Mouse (Mus musculus) kidney, embryonic 14.5 days (tissue): ENCODE measurements around the gene Shroom3. TPM values are rescaled to one million over a fixed set of nuclear protein-coding genes. Genes with fewer than 3 reads are reported as not detected.

Source experiments
- ATAC-seq: fragments of 200-750 bp; cut with Nextera tagmentation; 2 replicates; pipeline ENCODE4 v1.8.0; 2017; ENCODE audit warnings: moderate number of reproducible peaks, mild to moderate bottlenecking, moderate TSS enrichment, moderate library complexity; ENCODE audit not compliant: low FRiP score, low TSS enrichment
- H3K27ac ChIP-seq: fragments of 300-500 bp; sonication (generic); 2 replicates; pipeline ENCODE4 v1.5.1; 2014; ENCODE audit warnings: low read depth, mild to moderate bottlenecking, low read length, moderate library complexity, mixed read lengths
- H3K27me3 ChIP-seq: fragments of 300-500 bp; sonication (generic); 2 replicates; pipeline ENCODE4 v1.6.1; 2014; ENCODE audit warnings: mild to moderate bottlenecking, low read length; ENCODE audit not compliant: control insufficient read depth, insufficient read depth
- H3K36me3 ChIP-seq: fragments of 300-500 bp; sonication (generic); 2 replicates; pipeline ENCODE4 v1.6.1; 2014; ENCODE audit warnings: low read length, mixed read lengths; ENCODE audit not compliant: control insufficient read depth, insufficient read depth
- H3K4me1 ChIP-seq: fragments of 300-500 bp; sonication (generic); 2 replicates; pipeline ENCODE4 v1.6.1; 2014; ENCODE audit warnings: low read length, mixed read lengths; ENCODE audit not compliant: control insufficient read depth, insufficient read depth
- H3K4me2 ChIP-seq: fragments of 300-500 bp; sonication (generic); replicated peaks from 2 replicates; pipeline ENCODE4 v1.6.1; 2014; ENCODE audit warnings: low read depth, mild to moderate bottlenecking, low read length
- H3K4me3 ChIP-seq: fragments of 300-500 bp; sonication (generic); 2 replicates; pipeline ENCODE4 v1.5.1; 2014; ENCODE audit warnings: mild to moderate bottlenecking, low read length
- H3K9ac ChIP-seq: fragments of 300-500 bp; sonication (generic); 2 replicates; pipeline ENCODE4 v1.6.1; 2014; ENCODE audit warnings: low read depth, mild to moderate bottlenecking, low read length, moderate library complexity
- H3K9me3 ChIP-seq: fragments of 300-500 bp; sonication (generic); 2 replicates; pipeline ENCODE4 v1.6.1; 2016; ENCODE audit warnings: low read length; ENCODE audit not compliant: control insufficient read depth
- WGBS: fragments of 180-500 bp; shearing (Covaris S2); extraction: QIAGEN DNeasy Blood & Tissue Kit; methylation state at CpG from one replicate; pipeline ENCODE4 v1.1.7; 2014; 5-methylcytosine and 5-hydroxymethylcytosine counted together
- polyA plus RNA-seq: library from polyadenylated mRNA; unstranded; fragments of >200 nt; fragmentation: Nextera tagmentation; extraction: Ambion mirVana; gene quantifications from 2 replicates; pipeline ENCODE4 v1.2.1, GENCODE M21; 2014

Shroom3 gene
- polyA plus RNA-seq, 1 experiment from 2014 or later, result 16.0 TPM

DNA sequence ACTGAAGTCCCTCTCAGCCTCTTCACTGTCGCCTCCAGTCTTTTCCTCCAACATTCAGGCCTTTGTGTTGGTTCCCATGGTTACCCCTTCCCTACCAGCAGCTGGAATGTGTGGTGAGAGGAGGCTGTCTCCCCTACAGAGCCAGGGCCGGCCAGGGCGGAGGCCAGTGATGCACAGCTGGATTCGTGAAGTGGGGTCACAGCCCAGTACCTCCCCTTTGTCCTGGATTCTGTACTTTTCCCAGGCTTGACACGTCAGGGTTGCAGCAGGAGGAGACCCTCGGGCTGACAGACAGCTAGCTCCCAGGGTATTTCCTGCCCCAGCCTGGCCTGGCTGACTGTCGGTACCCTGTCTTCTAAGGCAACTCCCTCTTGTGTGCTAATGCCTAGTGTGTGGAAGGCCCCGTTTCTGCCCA, 222.4 kb downstream of the Shroom3 start:
- ATAC-seq, result peak; percentile 82
- Histone ChIP-seq H3K9me3 (peaks cover 8% of the 10 kb centered on the region), H3K36me3 (no peaks in the 10 kb centered on the region; the same call in 1 of the 2 replicates), H3K4me1 (peaks cover 31% of the 10 kb centered on the region), H3K9ac (peak overlapping the region; percentile 12; the same call in 1 of the 2 replicates), H3K27ac (peak overlapping the region; percentile 55), H3K4me3 (no peak overlapping the region), H3K4me2 (no peak overlapping the region), H3K27me3 (no peaks in the 10 kb centered on the region)
- WGBS, result 6% methylated on average over 8 of the region's 8 CpGs

DNA sequence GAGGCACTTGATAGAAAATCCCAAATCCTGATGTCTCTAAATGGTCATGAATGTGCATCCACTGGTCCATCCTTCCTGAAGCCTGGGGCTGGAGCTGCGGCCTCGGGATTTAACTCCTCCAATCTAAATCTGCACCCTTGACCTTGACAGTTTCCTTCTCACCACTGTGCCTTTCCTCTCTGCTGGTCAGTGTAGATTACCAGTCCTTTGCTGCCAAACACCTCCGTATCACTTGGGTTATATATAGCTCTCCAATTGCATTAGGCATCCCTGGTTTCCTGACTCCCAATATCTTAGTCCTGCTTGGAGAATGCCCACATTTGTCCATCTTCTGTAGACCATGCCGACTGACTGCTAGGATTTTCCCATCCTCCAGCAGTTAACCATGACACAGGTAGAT, 225.0 kb downstream of the Shroom3 start:
- H3K4me3 ChIP-seq, result no peak overlapping the region
- peaks cover 20% of the 10 kb centered on the region for H3K4me1 ChIP-seq
- ATAC-seq, result no peak
- 87% methylated on average over 4 of the region's 4 CpGs for WGBS
- peaks cover 8% of the 10 kb centered on the region for H3K9me3 ChIP-seq
- H3K9ac ChIP-seq, result no peak overlapping the region
- no peak overlapping the region for H3K27ac ChIP-seq
- no peak overlapping the region for H3K4me2 ChIP-seq
- no peaks in the 10 kb centered on the region; the same call in 1 of the 2 replicates for H3K36me3 ChIP-seq
- no peaks in the 10 kb centered on the region for H3K27me3 ChIP-seq

DNA sequence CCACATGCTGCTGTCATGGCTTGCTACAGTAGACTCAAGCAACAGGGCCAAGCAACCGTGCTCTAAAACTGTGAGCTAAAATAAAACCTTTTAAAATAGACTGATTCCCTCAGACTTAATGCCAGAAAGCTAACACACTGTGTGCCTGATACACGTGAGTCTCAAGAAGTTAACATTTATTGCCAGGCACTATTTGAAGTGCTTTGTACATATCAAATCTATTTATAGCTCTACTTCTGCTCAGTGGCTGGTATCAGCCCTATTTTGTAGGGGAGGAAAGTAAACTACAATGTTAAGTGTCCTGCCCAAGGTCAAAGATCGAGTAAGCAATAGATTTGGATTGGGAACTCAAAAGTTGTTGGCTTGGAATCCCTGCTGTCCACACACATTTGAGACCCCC, 227.6 kb downstream of the Shroom3 start:
- Histone ChIP-seq H3K4me2 (no peak overlapping the region), H3K9me3 (peaks cover 8% of the 10 kb centered on the region), H3K36me3 (no peaks in the 10 kb centered on the region), H3K27ac (no peak overlapping the region), H3K4me3 (no peak overlapping the region), H3K27me3 (no peaks in the 10 kb centered on the region), H3K4me1 (peaks cover 3% of the 10 kb centered on the region), H3K9ac (no peak overlapping the region)
- ATAC-seq, result no peak
- WGBS, result 91% methylated on average over 3 of the region's 3 CpGs

DNA sequence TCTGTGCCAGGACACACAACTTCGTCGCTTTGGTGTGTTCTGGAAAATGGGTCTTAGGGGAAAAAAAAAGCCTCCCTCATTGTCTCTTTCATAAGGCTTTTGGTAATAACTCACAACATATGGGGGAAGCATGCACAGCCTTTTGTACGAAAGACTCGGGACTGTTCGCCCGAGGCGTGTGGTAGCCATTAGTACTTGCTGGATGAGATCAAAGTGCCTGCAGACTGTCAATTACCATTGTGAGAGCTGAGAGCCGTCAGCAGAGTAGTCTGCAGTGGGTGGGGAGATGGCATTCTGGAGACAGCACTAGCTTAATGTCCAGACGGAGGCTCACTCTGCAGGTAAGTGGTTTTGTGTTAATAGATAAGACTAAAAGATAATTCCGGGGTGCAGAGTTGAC, 232.2 kb downstream of the Shroom3 start:
- Histone ChIP-seq H3K4me3 (no peak overlapping the region), H3K36me3 (peaks cover 4% of the 10 kb centered on the region; the same call in 1 of the 2 replicates), H3K27me3 (no peaks in the 10 kb centered on the region), H3K4me1 (no peaks in the 10 kb centered on the region; the same call in 1 of the 2 replicates), H3K27ac (no peak overlapping the region), H3K4me2 (no peak overlapping the region), H3K9me3 (no peaks in the 10 kb centered on the region), H3K9ac (no peak overlapping the region)
- WGBS, result 41% methylated on average over 10 of the region's 10 CpGs
- no peak for ATAC-seq

DNA sequence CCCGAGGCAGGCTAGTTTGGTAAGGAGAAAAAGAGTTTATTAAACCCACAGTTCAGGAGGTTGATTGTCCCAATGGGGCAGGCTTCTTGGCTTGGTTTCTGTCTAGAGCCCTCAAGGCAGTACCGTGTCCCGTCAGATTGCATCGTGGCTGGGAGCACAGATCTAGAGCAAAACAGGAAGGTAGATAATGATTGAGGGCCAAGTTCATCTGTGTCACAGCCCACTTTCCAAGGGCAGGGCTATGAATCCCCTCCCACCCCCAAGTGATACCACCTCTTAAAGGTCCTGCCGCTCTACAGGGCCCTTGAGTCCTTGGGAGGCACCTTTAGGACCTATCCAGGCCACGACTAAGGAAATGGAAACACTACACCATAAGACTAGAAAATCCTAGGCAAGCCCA, 234.5 kb downstream of the Shroom3 start:
- ATAC-seq, result no peak
- WGBS, result 71% methylated on average over 6 of the region's 6 CpGs

DNA sequence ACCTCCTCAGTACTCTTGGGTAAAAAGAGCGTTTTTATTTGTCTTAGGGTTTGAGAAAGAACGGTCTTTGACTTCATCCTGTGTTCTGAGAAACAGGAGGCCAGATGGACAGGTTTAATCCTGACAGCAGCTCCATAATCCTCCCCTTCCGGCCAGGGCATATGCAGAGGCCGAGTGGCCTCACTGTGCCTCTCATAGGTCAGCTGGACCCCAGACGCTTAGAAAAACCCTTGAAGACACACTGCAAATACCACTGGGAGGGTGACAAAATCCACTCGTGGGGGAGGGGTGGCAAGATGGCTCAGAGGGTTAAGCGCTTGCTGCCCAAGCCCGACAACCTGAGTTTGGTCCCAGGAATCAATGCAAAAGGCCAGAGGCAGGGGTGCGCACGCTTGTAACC, 234.9 kb downstream of the Shroom3 start:
- H3K4me1 ChIP-seq, result no peaks in the 10 kb centered on the region; the same call in 1 of the 2 replicates
- H3K27me3 ChIP-seq, result no peaks in the 10 kb centered on the region
- no peak overlapping the region for H3K4me2 ChIP-seq
- H3K4me3 ChIP-seq, result no peak overlapping the region
- ATAC-seq, result no peak
- H3K27ac ChIP-seq, result no peak overlapping the region
- peaks cover 12% of the 10 kb centered on the region; the same call in 1 of the 2 replicates for H3K36me3 ChIP-seq
- H3K9me3 ChIP-seq, result no peaks in the 10 kb centered on the region
- H3K9ac ChIP-seq, result no peak overlapping the region
- 51% methylated on average over 10 of the region's 10 CpGs for WGBS

More for the DNA sequence above, 234.5 kb downstream of the Shroom3 start:
- Histone ChIP-seq H3K4me3 (no peak overlapping the region), H3K9ac (no peak overlapping the region), H3K27me3 (no peaks in the 10 kb centered on the region), H3K9me3 (no peaks in the 10 kb centered on the region), H3K4me2 (no peak overlapping the region), H3K36me3 (peaks cover 12% of the 10 kb centered on the region; the same call in 1 of the 2 replicates), H3K27ac (no peak overlapping the region), H3K4me1 (no peaks in the 10 kb centered on the region; the same call in 1 of the 2 replicates)

DNA sequence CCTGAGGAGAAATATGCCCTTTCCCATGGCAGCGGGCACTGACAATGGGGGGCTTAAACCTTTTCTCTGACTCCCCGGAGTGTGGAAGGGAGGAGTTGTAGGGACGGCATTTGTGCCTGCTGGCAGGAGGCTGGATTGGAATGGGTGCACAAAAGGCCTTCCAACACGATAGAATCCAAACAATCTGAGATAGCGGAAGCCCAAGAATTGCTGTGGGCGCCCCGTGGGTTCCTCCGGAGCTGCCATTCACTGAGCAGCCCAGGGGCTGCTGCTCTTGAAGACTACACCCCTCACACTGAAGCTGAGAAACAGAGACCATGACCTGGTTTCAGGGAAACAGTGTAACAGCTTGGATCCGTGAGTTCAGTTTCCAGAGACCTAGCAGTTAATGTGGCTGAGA, 235.6 kb downstream of the Shroom3 start:
- no peak overlapping the region for H3K4me3 ChIP-seq
- H3K9me3 ChIP-seq, result no peaks in the 10 kb centered on the region
- WGBS, result 59% methylated on average over 9 of the region's 9 CpGs
- no peak overlapping the region for H3K9ac ChIP-seq
- no peak overlapping the region for H3K4me2 ChIP-seq
- H3K27ac ChIP-seq, result no peak overlapping the region
- no peaks in the 10 kb centered on the region; the same call in 1 of the 2 replicates for H3K4me1 ChIP-seq
- no peak for ATAC-seq
- peaks cover 12% of the 10 kb centered on the region; the same call in 1 of the 2 replicates for H3K36me3 ChIP-seq
- no peaks in the 10 kb centered on the region for H3K27me3 ChIP-seq

DNA sequence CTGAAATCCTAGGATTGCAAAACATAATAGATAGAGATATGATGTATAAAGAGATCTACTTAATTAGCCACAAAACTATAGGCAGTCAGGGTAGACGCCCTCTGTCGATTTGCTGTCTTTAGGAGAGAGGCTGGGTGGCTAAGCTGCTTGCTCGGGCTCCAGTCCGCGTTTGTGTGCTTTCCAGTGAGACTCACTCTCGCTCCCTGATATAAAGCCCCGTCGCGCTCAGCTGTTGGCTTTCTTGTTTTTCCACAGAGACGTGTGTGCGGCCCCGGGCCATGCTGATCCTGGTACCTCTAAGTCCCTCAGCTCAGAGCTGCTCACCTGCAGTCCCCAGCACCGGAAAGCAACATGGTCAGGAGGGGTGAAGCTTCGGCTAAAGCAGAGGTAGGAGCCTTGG, 236.2 kb downstream of the Shroom3 start:
- WGBS, result 65% methylated on average over 14 of the region's 14 CpGs

DNA sequence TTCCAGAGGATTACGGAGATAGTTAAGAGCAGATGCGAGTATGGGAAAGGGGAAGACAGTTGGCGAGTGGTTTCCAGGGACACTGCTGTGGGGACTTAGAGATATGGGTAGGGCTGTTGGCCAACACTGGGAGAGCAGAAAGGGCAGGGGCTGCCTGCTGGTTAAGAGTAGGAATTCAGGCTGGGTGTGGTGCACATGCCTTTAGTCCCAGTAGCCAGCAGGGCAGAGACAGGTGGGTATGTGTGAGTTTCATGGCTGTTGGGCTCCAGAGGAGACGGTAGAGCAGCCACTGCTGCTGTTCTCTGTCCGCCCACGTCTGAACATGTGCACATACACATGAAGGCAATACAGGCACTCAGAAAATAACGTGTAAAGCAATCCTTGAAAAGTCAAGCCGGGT, 237.7 kb downstream of the Shroom3 start:
- Histone ChIP-seq H3K36me3 (peaks cover 12% of the 10 kb centered on the region; the same call in 1 of the 2 replicates), H3K4me3 (no peak overlapping the region), H3K4me1 (peaks cover 10% of the 10 kb centered on the region; the same call in 1 of the 2 replicates), H3K27ac (no peak overlapping the region), H3K9ac (no peak overlapping the region), H3K9me3 (no peaks in the 10 kb centered on the region), H3K27me3 (no peaks in the 10 kb centered on the region), H3K4me2 (no peak overlapping the region)
- ATAC-seq, result no peak
- 92% methylated on average over 8 of the region's 8 CpGs for WGBS

More for the DNA sequence above, 236.2 kb downstream of the Shroom3 start:
- Histone ChIP-seq H3K36me3 (peaks cover 12% of the 10 kb centered on the region; the same call in 1 of the 2 replicates), H3K27ac (no peak overlapping the region), H3K4me2 (no peak overlapping the region), H3K27me3 (no peaks in the 10 kb centered on the region), H3K9ac (no peak overlapping the region), H3K9me3 (no peaks in the 10 kb centered on the region), H3K4me3 (no peak overlapping the region), H3K4me1 (no peaks in the 10 kb centered on the region; the same call in 1 of the 2 replicates)
- no peak for ATAC-seq
